Mouse (Mus musculus): ENCODE measurements around the gene Cdc42bpa. TPM values are rescaled to one million over a fixed set of nuclear protein-coding genes. Genes with fewer than 3 reads are reported as not detected.
A peak's percentile ranks its signal among the peaks of the same experiment; 100 is the strongest.

Gene Cdc42bpa
- polyA plus RNA-seq, 1 experiment from 2014 or later, result 27.0 TPM

GRCm38 (mm10) chr1:179958871-179959720 lies 1.2 kb upstream of the Cdc42bpa start:
- Histone ChIP-seq H3K4me1 (replicated peaks; ENCODE audit: control insufficient read depth, insufficient read depth, low read length) (peaks cover 28% of the 10 kb centered on the region), H3K9me3 (ENCODE audit: control insufficient read depth, low read length) (no peaks in the 10 kb centered on the region), H3K27ac (peak overlapping the region; percentile 99), H3K9ac (peak overlapping the region; percentile 95), H3K27me3 (ENCODE audit: control insufficient read depth, insufficient read depth, low read length) (no peaks in the 10 kb centered on the region), H3K36me3 (replicated peaks; ENCODE audit: control insufficient read depth, insufficient read depth) (no peaks in the 10 kb centered on the region), H3K4me3 (replicated peaks; ENCODE audit: low read length) (peak overlapping the region; percentile 67), H3K4me2 (replicated peaks) (peak overlapping the region; percentile 85)
- ATAC-seq (ENCODE audit: low FRiP score) (no peak; the same call in 1 of the 2 replicates), DNase-seq (ENCODE audit: low spot score) (peak; percentile 54)
- WGBS, result 4% methylated on average over 40 of the region's 41 CpGs

- Histone ChIP-seq H3K27ac (peak overlapping the region; percentile 99), H3K27me3 (ENCODE audit: control insufficient read depth, insufficient read depth, low read length) (no peaks in the 10 kb centered on the region), H3K36me3 (replicated peaks; ENCODE audit: control insufficient read depth, insufficient read depth) (no peaks in the 10 kb centered on the region), H3K4me2 (replicated peaks) (peak overlapping the region; percentile 85), H3K4me3 (replicated peaks; ENCODE audit: low read length) (peak overlapping the region; percentile 67), H3K9me3 (ENCODE audit: control insufficient read depth, low read length) (no peaks in the 10 kb centered on the region), H3K9ac (peak overlapping the region; percentile 95), H3K4me1 (replicated peaks; ENCODE audit: control insufficient read depth, insufficient read depth, low read length) (peaks cover 34% of the 10 kb centered on the region)
- WGBS, result 0% methylated on average over 9 of the region's 9 CpGs
- DNase-seq (ENCODE audit: low spot score) (no peak), ATAC-seq (ENCODE audit: low FRiP score) (no peak)
These were observed 238 bp downstream of the Cdc42bpa start for GRCm38 (mm10) chr1:179960543-179960876.

GRCm38 (mm10) chr1:179960882-179961698 lies 818 bp downstream of the Cdc42bpa start:
- DNase-seq (ENCODE audit: low spot score) (peak; percentile 29), ATAC-seq (ENCODE audit: low FRiP score) (no peak)
- Histone ChIP-seq H3K9ac (peak overlapping the region; percentile 95), H3K36me3 (replicated peaks; ENCODE audit: control insufficient read depth, insufficient read depth) (no peaks in the 10 kb centered on the region), H3K9me3 (ENCODE audit: control insufficient read depth, low read length) (no peaks in the 10 kb centered on the region), H3K4me2 (replicated peaks) (peak overlapping the region; percentile 85), H3K27me3 (ENCODE audit: control insufficient read depth, insufficient read depth, low read length) (no peaks in the 10 kb centered on the region), H3K4me1 (replicated peaks; ENCODE audit: control insufficient read depth, insufficient read depth, low read length) (peaks cover 34% of the 10 kb centered on the region), H3K27ac (no peak overlapping the region), H3K4me3 (replicated peaks; ENCODE audit: low read length) (peak overlapping the region; percentile 67)
- WGBS, result under 1% methylated on average over 16 of the region's 16 CpGs

- Histone ChIP-seq H3K4me1 (replicated peaks; ENCODE audit: control insufficient read depth, insufficient read depth, low read length) (peaks cover 34% of the 10 kb centered on the region), H3K9me3 (ENCODE audit: control insufficient read depth, low read length) (no peaks in the 10 kb centered on the region), H3K27ac (no peak overlapping the region), H3K4me2 (replicated peaks) (peak overlapping the region; percentile 85), H3K36me3 (replicated peaks; ENCODE audit: control insufficient read depth, insufficient read depth) (no peaks in the 10 kb centered on the region), H3K4me3 (replicated peaks; ENCODE audit: low read length) (peak overlapping the region; percentile 67), H3K9ac (peak overlapping the region; percentile 95), H3K27me3 (ENCODE audit: control insufficient read depth, insufficient read depth, low read length) (no peaks in the 10 kb centered on the region)
- ATAC-seq (ENCODE audit: low FRiP score) (no peak), DNase-seq (ENCODE audit: low spot score) (no peak)
- 45% methylated on average over 4 of the region's 4 CpGs for WGBS
These were observed 1.5 kb downstream of the Cdc42bpa start for GRCm38 (mm10) chr1:179961777-179962176.

- DNase-seq (ENCODE audit: low spot score) (no peak), ATAC-seq (ENCODE audit: low FRiP score) (no peak)
- WGBS, result 70% methylated on average over 5 of the region's 5 CpGs
- H3K4me2 ChIP-seq (replicated peaks), result no peak overlapping the region
- no peak overlapping the region for H3K4me3 ChIP-seq (replicated peaks; ENCODE audit: low read length)
- H3K4me1 ChIP-seq (replicated peaks; ENCODE audit: control insufficient read depth, insufficient read depth, low read length), result 0 out of 2 replicates have a peak, but pooled peaks cover 3% of the 10 kb centered on the region
- H3K27me3 ChIP-seq (ENCODE audit: control insufficient read depth, insufficient read depth, low read length), result no peaks in the 10 kb centered on the region
- H3K9ac ChIP-seq, result no peak overlapping the region
- no peaks in the 10 kb centered on the region for H3K36me3 ChIP-seq (replicated peaks; ENCODE audit: control insufficient read depth, insufficient read depth)
- no peaks in the 10 kb centered on the region for H3K9me3 ChIP-seq (ENCODE audit: control insufficient read depth, low read length)
- H3K27ac ChIP-seq, result no peak overlapping the region
These were observed 9.6 kb downstream of the Cdc42bpa start for GRCm38 (mm10) chr1:179969776-179970428.

GRCm38 (mm10) chr1:179975021-179975420 lies 14.7 kb downstream of the Cdc42bpa start:
- 85% methylated on average over 6 of the region's 6 CpGs for WGBS
- no peaks in the 10 kb centered on the region for H3K9me3 ChIP-seq (ENCODE audit: control insufficient read depth, low read length)
- no peak for DNase-seq (ENCODE audit: low spot score)
- H3K27ac ChIP-seq, result no peak overlapping the region
- ATAC-seq (ENCODE audit: low FRiP score), result no peak
- H3K27me3 ChIP-seq (ENCODE audit: control insufficient read depth, insufficient read depth, low read length), result no peaks in the 10 kb centered on the region
- no peak overlapping the region for H3K4me3 ChIP-seq (replicated peaks; ENCODE audit: low read length)
- no peaks in the 10 kb centered on the region for H3K36me3 ChIP-seq (replicated peaks; ENCODE audit: control insufficient read depth, insufficient read depth)
- H3K4me2 ChIP-seq (replicated peaks), result no peak overlapping the region
- peaks cover 5% of the 10 kb centered on the region; the same call in 1 of the 2 replicates for H3K4me1 ChIP-seq (replicated peaks; ENCODE audit: control insufficient read depth, insufficient read depth, low read length)
- no peak overlapping the region for H3K9ac ChIP-seq

- ATAC-seq (ENCODE audit: low FRiP score), result no peak
- Histone ChIP-seq H3K27me3 (ENCODE audit: control insufficient read depth, insufficient read depth, low read length) (no peaks in the 10 kb centered on the region), H3K27ac (no peak overlapping the region), H3K4me1 (replicated peaks; ENCODE audit: control insufficient read depth, insufficient read depth, low read length) (peaks cover 5% of the 10 kb centered on the region; the same call in 1 of the 2 replicates), H3K4me3 (replicated peaks; ENCODE audit: low read length) (no peak overlapping the region), H3K4me2 (replicated peaks) (no peak overlapping the region), H3K9ac (no peak overlapping the region), H3K9me3 (ENCODE audit: control insufficient read depth, low read length) (no peaks in the 10 kb centered on the region), H3K36me3 (replicated peaks; ENCODE audit: control insufficient read depth, insufficient read depth) (no peaks in the 10 kb centered on the region)
- 74% methylated on average over 5 of the region's 5 CpGs for WGBS
- no peak for DNase-seq (ENCODE audit: low spot score)
These were observed 15.5 kb downstream of the Cdc42bpa start for GRCm38 (mm10) chr1:179975645-179976275.

- no peak overlapping the region for H3K9ac ChIP-seq
- H3K9me3 ChIP-seq (ENCODE audit: control insufficient read depth, low read length), result no peaks in the 10 kb centered on the region
- no peaks in the 10 kb centered on the region for H3K36me3 ChIP-seq (replicated peaks; ENCODE audit: control insufficient read depth, insufficient read depth)
- no peak overlapping the region for H3K4me2 ChIP-seq (replicated peaks)
- H3K4me1 ChIP-seq (replicated peaks; ENCODE audit: control insufficient read depth, insufficient read depth, low read length), result peaks cover 5% of the 10 kb centered on the region; the same call in 1 of the 2 replicates
- H3K27me3 ChIP-seq (ENCODE audit: control insufficient read depth, insufficient read depth, low read length), result no peaks in the 10 kb centered on the region
- no peak overlapping the region for H3K4me3 ChIP-seq (replicated peaks; ENCODE audit: low read length)
- no peak for DNase-seq (ENCODE audit: low spot score)
- ATAC-seq (ENCODE audit: low FRiP score), result no peak
- H3K27ac ChIP-seq, result no peak overlapping the region
- WGBS, result 78% methylated on average over 6 of the region's 6 CpGs
These were observed 17.2 kb downstream of the Cdc42bpa start for GRCm38 (mm10) chr1:179977437-179977836.
